Mouse (Mus musculus): ENCODE results near the gene Amigo3. TPM values are rescaled to one million over a fixed set of nuclear protein-coding genes. Genes with fewer than 3 reads are reported as not detected.

Amigo3 gene
- polyA plus RNA-seq, 1 experiment from 2014 or later = 3.1 TPM

- H3K36me3 ChIP-seq = peaks cover 53% of the 10 kb centered on the region
- peak overlapping the region; percentile 83; the same call in 1 of the 2 replicates for H3K27ac ChIP-seq
- peak overlapping the region; percentile 88 for H3K9ac ChIP-seq
- peaks cover 30% of the 10 kb centered on the region for H3K4me1 ChIP-seq (replicated peaks)
- no peaks in the 10 kb centered on the region for H3K27me3 ChIP-seq
- peak; percentile 26; the same call in 1 of the 2 replicates for ATAC-seq (ENCODE audit: low FRiP score)
- peak overlapping the region; percentile 75 for H3K4me3 ChIP-seq
- under 1% methylated on average over 16 of the region's 16 CpGs for WGBS
- peak overlapping the region; percentile 96 for H3K4me2 ChIP-seq
- no peaks in the 10 kb centered on the region for H3K9me3 ChIP-seq
Measured at GRCm38 (mm10) chr9:108094998-108095411, 42.0 kb downstream of the Amigo3 start.

GRCm38 (mm10) chr9:108095518-108095917 is 42.6 kb downstream of the Amigo3 start:
- Histone ChIP-seq H3K36me3 (peaks cover 49% of the 10 kb centered on the region), H3K27me3 (no peaks in the 10 kb centered on the region), H3K4me1 (replicated peaks) (peaks cover 30% of the 10 kb centered on the region), H3K4me2 (peak overlapping the region; percentile 96), H3K4me3 (peak overlapping the region; percentile 75), H3K9ac (peak overlapping the region; percentile 88; the same call in 1 of the 2 replicates), H3K9me3 (no peaks in the 10 kb centered on the region), H3K27ac (no peak overlapping the region)
- no peak for ATAC-seq (ENCODE audit: low FRiP score)
- WGBS = 8% methylated on average over 3 of the region's 3 CpGs

- Histone ChIP-seq H3K4me3 (no peak overlapping the region), H3K36me3 (peaks cover 49% of the 10 kb centered on the region), H3K9me3 (no peaks in the 10 kb centered on the region), H3K4me2 (0 out of 2 replicates have a peak overlapping the region, but pooled peaks have one; percentile 96), H3K9ac (peak overlapping the region; percentile 35; the same call in 1 of the 2 replicates), H3K27me3 (no peaks in the 10 kb centered on the region), H3K27ac (no peak overlapping the region), H3K4me1 (replicated peaks) (peaks cover 30% of the 10 kb centered on the region)
- no peak for ATAC-seq (ENCODE audit: low FRiP score)
- 64% methylated on average over 10 of the region's 10 CpGs for WGBS
Measured at GRCm38 (mm10) chr9:108095949-108096712, 43.2 kb downstream of the Amigo3 start.

- H3K36me3 ChIP-seq = peaks cover 62% of the 10 kb centered on the region
- no peaks in the 10 kb centered on the region for H3K9me3 ChIP-seq
- no peaks in the 10 kb centered on the region for H3K27me3 ChIP-seq
- no peak for ATAC-seq (ENCODE audit: low FRiP score)
- no peak overlapping the region for H3K27ac ChIP-seq
- no peak overlapping the region for H3K4me3 ChIP-seq
- no peak overlapping the region for H3K4me2 ChIP-seq
- 87% methylated on average over 8 of the region's 8 CpGs for WGBS
- H3K9ac ChIP-seq = no peak overlapping the region; the same call in 1 of the 2 replicates
- peaks cover 16% of the 10 kb centered on the region for H3K4me1 ChIP-seq (replicated peaks)
Measured at GRCm38 (mm10) chr9:108099619-108100018, 46.7 kb downstream of the Amigo3 start.

GRCm38 (mm10) chr9:108104766-108105548 is 52.0 kb downstream of the Amigo3 start:
- Histone ChIP-seq H3K4me2 (no peak overlapping the region), H3K27ac (no peak overlapping the region)
- WGBS = 29% methylated on average over 28 of the region's 31 CpGs

More at GRCm38 (mm10) chr9:108104766-108105548, 52.0 kb downstream of the Amigo3 start:
- Histone ChIP-seq H3K27me3 (no peaks in the 10 kb centered on the region), H3K4me3 (no peak overlapping the region), H3K4me1 (replicated peaks) (peaks cover 14% of the 10 kb centered on the region), H3K9ac (peak overlapping the region; percentile 53), H3K36me3 (peaks cover 78% of the 10 kb centered on the region), H3K9me3 (no peaks in the 10 kb centered on the region)
- 0 out of 2 replicates have a peak, but pooled peaks have one; percentile 52 for ATAC-seq (ENCODE audit: low FRiP score)

Small RNAs within 50 kb of the gene (microRNA-seq; reads per million reads assigned to microRNA genes)
- gene Gm47303 (not detected), gene Mir7088 (not detected)

Other genes starting within 250 kb of the Amigo3 start
- gene Rbm6, start 179.9 kb upstream of the Amigo3 start, polyA plus RNA-seq (2015; fragmentation: Nextera tagmentation; extraction: Ambion mirVana) = 121 and 122 TPM in 2 replicates
- gene Mon1a, start 165.0 kb upstream of the Amigo3 start, polyA plus RNA-seq (2015; fragmentation: Nextera tagmentation; extraction: Ambion mirVana) = 25.2 and 25.5 TPM in 2 replicates
- 1.8 and 2.1 TPM in 2 replicates for gene Mst1r, start 146.3 kb upstream of the Amigo3 start, polyA plus RNA-seq (2015; fragmentation: Nextera tagmentation; extraction: Ambion mirVana)
- not detected in 2 replicates for gene Actl11, start 124.7 kb upstream of the Amigo3 start, polyA plus RNA-seq (2015; fragmentation: Nextera tagmentation; extraction: Ambion mirVana)
- 12.4 and 13.3 TPM in 2 replicates for gene Camkv, start 117.5 kb upstream of the Amigo3 start, polyA plus RNA-seq (2015; fragmentation: Nextera tagmentation; extraction: Ambion mirVana)
- 7.7 and 9.5 TPM in 2 replicates for gene Traip, start 103.0 kb upstream of the Amigo3 start, polyA plus RNA-seq (2015; fragmentation: Nextera tagmentation; extraction: Ambion mirVana)
- 4.8 and 5.8 TPM in 2 replicates for gene Uba7, start 77.7 kb upstream of the Amigo3 start, polyA plus RNA-seq (2015; fragmentation: Nextera tagmentation; extraction: Ambion mirVana)
- gene Gm20661, start 70.1 kb upstream of the Amigo3 start, polyA plus RNA-seq (2015; fragmentation: Nextera tagmentation; extraction: Ambion mirVana) = 1.1 and 1.4 TPM in 2 replicates
- gene Inka1, start 67.3 kb upstream of the Amigo3 start, polyA plus RNA-seq (2015; fragmentation: Nextera tagmentation; extraction: Ambion mirVana) = 20.2 and 21.3 TPM in 2 replicates
- 2.0 and 2.6 TPM in 2 replicates for gene Cdhr4, start 60.7 kb upstream of the Amigo3 start, polyA plus RNA-seq (2015; fragmentation: Nextera tagmentation; extraction: Ambion mirVana)
- gene Gm20662, start 56.8 kb upstream of the Amigo3 start, polyA plus RNA-seq (2015; fragmentation: Nextera tagmentation; extraction: Ambion mirVana) = 0.60 and 0.79 TPM in 2 replicates
- gene Ip6k1, start 50.7 kb upstream of the Amigo3 start, polyA plus RNA-seq (2015; fragmentation: Nextera tagmentation; extraction: Ambion mirVana) = 103 and 107 TPM in 2 replicates
- 20.1 and 21.1 TPM in 2 replicates for gene Gmppb, start 3.9 kb upstream of the Amigo3 start, polyA plus RNA-seq (2015; fragmentation: Nextera tagmentation; extraction: Ambion mirVana)
- gene Mst1, start 27.3 kb downstream of the Amigo3 start, polyA plus RNA-seq (2015; fragmentation: Nextera tagmentation; extraction: Ambion mirVana) = not detected in 2 replicates
- gene Rnf123, start 30.2 kb downstream of the Amigo3 start, polyA plus RNA-seq (2015; fragmentation: Nextera tagmentation; extraction: Ambion mirVana) = 42.8 and 43.1 TPM in 2 replicates
- 57.7 and 57.8 TPM in 2 replicates for gene Apeh, start 41.4 kb downstream of the Amigo3 start, polyA plus RNA-seq (2015; fragmentation: Nextera tagmentation; extraction: Ambion mirVana)
- gene Bsn, start 137.2 kb downstream of the Amigo3 start, polyA plus RNA-seq (2015; fragmentation: Nextera tagmentation; extraction: Ambion mirVana) = 8.3 and 8.7 TPM in 2 replicates
- gene Dag1, start 210.8 kb downstream of the Amigo3 start, polyA plus RNA-seq (2015; fragmentation: Nextera tagmentation; extraction: Ambion mirVana) = 55.5 and 60.4 TPM in 2 replicates
- gene Nicn1, start 237.3 kb downstream of the Amigo3 start, polyA plus RNA-seq (2015; fragmentation: Nextera tagmentation; extraction: Ambion mirVana) = 135 and 143 TPM in 2 replicates
- gene Amt, start 243.7 kb downstream of the Amigo3 start, polyA plus RNA-seq (2015; fragmentation: Nextera tagmentation; extraction: Ambion mirVana) = 32.1 and 33.3 TPM in 2 replicates